Mouse (Mus musculus) adrenal gland, adult 18-20 months (tissue): ENCODE measurements around the gene Dlgap1. TPM values are rescaled to one million over a fixed set of nuclear protein-coding genes. Genes with fewer than 3 reads are reported as not detected.

Experiments
- DNase-seq, 2 experiments: peaks; one replicate each; pipeline ENCODE4 v3.0.0; 2021 to 2022; ENCODE audit warnings: low spot score in 2 of 2
- total RNA-seq, 2 experiments: library from RNA; stranded (reverse); gene quantifications; 1 replicate in 1 of 2; 2 replicates in 1 of 2; pipeline ENCODE4 v1.2.3; 2021

Gene Dlgap1
- total RNA-seq, 2 experiments from 2014 or later, result 21.6 to 40.4 TPM

DNA sequence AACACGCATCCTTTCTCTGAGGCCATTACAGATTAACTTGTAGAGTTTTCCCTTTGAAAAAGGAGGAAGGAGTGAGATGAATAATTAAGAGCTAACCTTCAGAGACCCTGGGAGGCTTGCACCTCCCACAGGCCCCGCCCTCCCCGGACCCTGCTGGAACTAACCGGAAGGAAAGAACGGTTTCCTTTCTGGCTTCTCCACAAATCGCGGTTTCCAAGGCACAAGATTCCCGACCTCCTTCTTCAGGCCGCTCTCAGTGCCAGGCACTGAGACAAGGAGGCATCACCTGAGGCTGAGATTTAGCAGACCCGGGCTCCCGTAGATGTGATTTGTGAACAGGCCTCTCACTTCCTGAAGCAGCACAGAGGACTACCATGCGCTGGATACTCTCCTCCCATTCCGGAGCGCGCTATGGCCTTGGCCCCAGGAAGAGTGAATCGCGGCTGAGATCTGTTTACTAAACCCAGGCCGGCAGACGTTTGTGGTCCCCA, 782.3 kb downstream of the Dlgap1 start:
- DNase-seq, result peak; percentile 57 to 62

DNA sequence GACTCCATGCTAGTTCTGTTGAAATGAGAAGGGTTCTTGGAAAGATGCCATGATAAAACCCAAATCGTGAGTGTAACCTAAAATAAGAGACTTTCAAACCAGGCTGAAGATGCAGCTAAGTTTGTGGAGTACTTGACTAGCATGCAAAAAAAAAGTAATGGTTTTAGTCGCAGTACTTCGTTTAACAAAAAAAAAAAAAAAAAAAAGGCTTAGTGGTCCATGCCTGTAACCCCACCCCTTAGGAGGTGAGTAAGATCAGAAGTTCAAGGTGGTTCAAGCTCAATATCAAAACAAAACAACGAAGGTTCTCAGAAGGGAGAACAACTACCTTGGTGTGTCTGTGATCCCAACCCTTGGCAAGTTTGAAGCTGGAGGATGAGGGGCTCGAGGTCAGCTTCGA, 782.8 kb downstream of the Dlgap1 start:
- DNase-seq, result no peak

DNA sequence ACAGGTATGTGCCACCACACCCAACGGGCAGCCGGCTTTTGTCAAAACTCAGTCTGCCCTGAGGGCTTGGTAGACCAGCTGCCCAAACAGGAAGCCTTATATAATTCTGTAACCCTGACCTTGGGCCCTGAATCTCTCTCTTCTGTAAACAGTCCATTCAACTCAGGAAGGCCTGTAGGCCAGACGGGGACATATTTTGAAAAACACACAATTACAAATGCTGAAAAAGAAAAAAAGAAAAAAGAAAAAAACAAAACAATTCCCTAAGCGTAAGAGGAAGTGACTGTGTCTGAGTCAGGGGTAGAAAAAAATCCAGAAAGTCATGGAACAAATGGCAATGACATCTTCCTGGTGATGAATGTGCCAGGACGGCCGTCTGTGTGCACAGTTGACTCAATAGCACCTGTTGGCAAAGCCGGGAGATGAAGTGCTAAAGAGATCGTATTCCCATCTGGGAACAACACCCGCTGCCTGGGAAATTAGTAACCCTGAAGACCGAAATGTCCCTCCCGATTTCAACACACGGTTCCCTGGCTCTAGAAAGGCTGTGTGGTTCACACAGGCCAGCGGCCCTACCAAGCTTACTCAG, 784.7 kb downstream of the Dlgap1 start:
- DNase-seq, result peak in 1 of 2 experiments; percentile 42

DNA sequence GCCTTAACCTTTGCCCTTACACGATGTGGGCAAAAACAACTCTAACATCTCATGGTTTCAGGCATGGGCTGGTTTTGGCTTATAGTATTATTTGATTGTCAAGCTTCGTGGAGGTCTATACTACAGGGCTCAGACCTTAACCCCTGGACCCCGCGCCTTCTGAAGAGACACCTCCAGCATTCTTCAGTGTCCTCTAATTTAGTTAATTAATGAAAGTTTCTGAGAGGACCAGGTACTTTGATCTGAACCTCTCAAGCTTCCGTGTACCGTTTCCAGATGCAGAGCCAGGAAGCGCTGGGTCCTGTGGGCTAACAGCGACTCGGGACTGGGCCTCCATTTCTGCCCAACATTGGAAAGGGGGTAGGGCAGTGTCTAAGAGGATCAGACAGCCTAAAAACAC, 785.2 kb downstream of the Dlgap1 start:
- no peak for DNase-seq

- peak in 1 of 2 experiments; percentile 8 for DNase-seq
Observed at GRCm38 (mm10) chr17:70754638-70755037, 785.8 kb downstream of the Dlgap1 start.

- DNase-seq, result peak; percentile 96 to 97
Observed at GRCm38 (mm10) chr17:70755039-70755668, 786.3 kb downstream of the Dlgap1 start.

DNA sequence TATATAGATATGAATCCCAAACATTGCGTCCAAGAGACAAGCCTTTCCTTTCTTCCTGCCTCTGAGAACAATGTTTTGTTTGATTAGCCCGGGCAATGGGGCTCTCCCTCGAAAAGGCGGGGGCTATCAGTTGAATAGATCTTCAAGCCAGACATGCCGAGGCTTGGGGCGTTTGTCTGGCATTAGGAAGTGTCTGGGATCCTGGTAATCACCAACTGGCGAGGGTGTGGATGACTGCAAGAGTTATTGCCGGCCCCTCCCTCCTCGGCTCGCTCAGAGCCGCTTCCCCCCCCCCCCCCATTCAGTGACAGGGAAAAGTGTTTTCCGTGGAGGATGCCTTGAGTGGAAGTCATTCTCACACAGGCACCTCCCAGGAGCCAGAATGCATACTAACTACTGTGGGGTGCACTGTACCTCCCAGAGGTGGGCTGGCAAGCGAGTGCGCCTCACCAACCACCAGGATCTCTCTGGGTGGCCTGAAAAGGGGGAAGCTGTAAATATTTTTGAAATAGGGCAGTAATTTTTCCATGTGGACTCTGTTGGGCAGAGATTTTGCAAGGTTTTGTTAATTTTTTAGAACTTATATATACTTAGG, 786.9 kb downstream of the Dlgap1 start:
- no peak for DNase-seq

GRCm38 (mm10) chr17:70762001-70762400, 793.1 kb downstream of the Dlgap1 start:
- no peak for DNase-seq

DNA sequence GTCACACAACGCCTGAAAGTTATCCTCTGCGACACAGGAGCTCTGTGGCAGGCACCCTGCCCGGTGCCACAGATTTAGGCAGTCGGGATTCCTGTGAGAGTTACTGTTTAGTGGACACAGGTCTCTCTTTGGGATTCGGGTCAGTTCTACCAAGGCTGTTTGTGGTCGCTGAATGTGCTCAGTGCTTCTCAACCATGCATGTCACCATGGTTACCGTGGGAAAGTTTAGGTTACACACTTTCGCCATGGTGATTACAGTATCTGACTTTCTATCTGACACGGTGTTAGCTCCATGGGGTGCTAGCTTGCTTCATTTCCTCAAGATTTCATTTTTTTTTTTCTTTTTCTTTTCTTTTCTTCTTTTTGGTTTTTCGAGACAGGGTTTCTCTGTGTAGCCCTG, 793.8 kb downstream of the Dlgap1 start:
- no peak for DNase-seq

- no peak for DNase-seq
Observed at GRCm38 (mm10) chr17:70765337-70765736, 796.5 kb downstream of the Dlgap1 start.

DNA sequence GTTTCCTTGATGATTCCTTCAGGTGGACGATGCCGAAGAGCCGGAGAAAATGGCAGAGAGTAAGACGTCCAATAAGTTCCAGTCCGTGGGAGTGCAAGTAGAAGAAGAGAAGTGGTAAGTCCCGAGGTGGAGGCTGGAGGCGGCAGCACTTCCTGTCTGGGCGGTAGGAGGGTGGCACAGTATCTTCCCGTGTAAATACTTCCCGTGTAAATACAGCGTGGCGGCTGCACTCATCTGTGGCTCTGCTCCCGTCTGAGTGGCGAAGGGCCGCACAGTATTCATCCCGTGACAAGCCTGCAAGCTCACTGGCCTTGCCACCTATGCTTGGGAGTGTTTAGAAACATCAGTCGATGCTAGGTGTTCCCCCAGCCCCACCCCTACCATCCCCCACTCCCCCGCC, 797.1 kb downstream of the Dlgap1 start:
- DNase-seq, result no peak

DNA sequence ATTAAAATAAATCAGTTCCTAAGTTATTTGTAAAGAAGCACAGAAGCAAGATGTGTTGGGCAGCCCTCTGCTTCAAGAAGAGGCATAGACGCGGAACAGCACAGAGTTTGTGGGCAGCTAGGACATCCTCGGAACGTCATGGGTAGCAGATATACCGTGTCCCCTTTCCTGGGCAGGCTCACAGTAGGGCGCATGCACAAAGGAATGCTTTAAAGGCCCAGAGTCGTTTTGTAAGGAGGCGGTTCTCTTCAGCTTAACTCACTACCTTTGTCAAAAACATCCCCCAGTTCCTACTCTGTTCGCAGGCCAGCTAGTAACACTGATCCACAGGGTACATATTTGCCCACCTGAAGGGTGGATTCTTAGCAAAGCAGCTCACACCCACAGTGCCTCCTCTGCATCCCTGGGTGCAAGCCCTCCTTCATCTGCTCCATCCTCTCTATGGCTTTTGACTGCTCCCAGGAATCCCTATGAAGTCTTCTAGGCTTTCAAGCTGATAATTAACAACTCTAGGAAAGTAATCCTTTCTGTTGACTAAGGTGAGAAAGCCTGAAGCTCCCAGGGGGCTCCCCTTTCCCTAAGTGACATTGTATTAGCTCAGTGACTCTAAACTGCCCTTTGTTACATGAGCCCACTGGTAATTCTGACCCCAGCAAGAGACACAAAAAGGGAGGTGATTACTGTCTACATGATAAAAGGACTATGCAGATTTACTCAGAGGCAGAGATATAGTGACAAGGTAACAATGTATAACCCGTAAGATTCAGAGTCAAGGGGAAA, 803.4 kb downstream of the Dlgap1 start:
- DNase-seq, result no peak

DNA sequence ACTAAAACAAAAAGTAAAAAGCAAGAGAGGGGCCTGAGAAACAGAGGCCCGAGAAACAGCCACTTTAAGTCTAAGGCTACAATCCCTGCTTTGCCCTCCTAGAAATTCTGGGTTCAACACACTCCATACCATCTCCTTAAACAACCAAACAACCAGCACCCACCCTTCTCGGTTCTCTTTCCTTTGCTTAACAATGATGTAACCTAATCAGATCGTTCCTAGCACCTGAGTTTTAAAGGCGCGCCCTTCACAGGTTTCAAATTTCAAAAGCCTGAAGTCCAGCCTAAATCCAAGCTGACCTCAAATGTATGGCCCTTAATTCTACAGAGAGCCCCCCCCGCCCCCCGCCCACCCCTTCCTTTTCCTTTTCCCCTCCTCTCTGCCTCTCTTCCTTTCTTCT, 810.9 kb downstream of the Dlgap1 start:
- no peak for DNase-seq

DNA sequence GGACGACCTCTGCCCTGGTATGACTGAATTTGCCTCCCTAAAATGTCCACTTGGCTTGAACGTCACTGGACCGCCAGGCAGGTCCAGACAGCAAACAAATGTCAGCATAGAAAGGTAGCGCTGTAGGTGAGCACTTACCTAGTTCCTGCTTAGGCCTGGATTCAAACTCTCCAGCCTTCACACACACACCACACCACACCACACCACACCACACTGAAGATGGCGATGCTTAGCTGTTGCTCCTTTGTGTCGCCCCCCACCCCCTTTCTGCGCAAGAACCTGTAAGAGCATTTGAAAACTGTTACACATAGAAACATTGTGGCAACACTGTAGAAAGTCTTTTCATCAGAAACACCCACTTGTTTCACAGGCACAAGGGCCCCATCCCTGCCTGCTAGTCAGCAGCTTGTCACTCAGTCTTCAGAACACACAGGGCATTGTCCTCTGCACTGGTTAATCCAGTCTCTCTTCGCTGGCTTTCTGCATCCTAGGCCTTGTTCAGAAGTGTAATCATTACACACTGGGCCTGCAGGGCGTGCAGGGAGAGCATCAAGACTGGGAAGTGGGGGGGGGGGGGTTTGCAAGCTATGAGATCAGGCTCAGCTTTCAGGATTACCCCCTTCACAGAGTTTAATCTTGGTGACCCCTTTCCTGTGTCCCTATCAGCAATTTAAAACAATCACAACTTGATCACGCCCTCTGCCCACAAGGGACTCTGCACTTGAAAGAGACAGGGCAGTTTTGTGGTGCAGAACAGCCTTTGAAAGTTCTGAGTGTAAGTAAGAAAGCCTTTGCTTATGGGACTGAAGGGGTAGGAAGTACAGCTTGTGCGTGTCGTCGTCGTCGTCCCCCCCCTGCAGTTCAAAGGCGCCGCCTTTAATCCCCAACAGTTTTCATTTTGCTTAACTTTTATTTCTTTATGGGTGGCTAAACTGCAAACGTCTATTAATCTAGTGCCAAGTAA, 812.1 kb downstream of the Dlgap1 start:
- no peak for DNase-seq

GRCm38 (mm10) chr17:70783273-70783672, 814.4 kb downstream of the Dlgap1 start:
- no peak for DNase-seq

DNA sequence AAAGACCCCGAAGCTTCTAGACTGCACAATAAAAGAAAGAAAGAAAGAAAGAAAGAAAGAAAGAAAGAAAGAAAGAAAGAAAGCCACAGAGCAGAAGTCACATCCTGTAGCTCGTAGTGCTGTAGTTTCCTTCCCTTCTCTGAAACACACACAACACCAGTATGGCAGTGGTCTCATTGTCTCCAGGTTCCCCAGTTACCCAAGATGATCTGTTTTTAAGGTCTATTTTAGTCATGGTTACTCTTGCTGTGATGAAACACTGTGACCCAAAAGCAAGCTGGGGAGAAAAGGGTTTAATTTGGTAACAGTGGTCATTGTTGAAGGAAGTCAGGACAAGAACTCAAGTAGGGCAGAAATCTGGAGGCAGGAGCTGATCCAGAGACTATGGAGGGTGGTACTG, 818.5 kb downstream of the Dlgap1 start:
- no peak for DNase-seq

DNA sequence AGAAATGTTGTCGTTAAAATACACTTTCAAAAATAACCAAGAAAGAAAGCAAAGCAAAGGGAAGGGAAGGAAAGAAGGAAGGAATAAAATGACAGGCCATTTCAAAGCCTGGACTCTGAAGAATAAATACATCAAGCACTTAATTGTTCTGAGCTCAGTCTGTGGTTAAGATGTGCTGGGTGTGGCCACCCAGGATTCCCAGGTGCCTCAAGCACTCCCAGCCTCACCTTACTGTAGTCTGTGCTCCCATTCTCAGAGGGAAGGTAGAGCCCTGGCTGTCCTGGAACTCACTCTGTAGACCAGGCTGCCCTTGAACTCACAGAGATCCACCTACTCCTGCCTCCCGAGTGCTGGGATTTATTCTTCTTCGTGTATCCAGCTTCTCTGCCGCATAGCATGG, 821.9 kb downstream of the Dlgap1 start:
- no peak for DNase-seq

DNA sequence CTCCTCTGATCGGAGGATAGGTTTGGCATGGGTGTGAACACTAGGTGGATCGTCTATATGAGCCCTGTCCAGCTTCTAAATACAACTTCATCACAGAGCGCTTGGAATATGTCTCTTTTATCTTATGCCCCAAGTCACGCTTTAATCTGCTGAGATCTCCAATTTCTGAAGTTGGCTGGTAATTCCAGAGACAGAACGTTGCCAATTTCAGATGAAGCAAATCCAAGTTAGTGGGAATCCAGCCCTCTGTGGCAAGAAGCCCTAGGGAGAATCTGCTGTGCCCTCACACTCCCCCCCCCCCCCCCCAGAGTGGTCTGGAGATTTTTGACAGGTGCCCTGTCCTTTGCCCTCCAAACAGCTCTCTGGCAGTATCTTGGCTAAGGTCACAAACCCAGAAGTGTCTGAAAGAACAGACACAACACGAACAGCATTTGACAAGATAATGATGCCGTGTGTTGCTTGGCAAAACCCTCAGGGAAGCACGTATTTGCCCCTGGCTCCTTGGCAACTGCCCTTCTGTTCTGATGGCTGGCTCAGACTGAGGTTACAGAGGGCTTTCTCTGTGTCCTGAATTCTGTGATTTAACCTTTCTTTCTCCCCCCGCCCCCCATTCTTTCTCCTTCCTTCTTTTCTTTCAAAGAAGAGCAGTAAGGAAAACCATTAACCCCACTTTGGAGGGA, 822.9 kb downstream of the Dlgap1 start:
- no peak for DNase-seq

DNA sequence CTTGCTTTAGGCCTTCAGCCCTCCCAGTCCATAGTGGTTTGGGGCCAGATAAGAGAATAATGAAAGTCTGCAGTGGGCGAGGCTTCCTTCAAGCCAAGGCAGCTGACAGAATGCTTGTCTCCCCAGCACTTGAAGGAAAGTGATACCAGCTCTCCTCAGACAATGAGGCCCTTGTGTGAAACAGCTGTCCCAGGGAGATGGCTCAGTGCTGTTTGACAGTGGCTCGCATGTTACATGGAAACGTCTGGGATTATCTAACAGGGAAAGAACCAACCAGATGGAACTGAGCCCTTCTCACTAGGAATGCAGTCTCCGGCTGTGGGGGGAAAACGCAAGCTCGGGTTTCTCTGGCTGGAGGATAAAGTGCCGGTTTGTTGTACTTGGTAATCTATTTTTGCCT, 825.4 kb downstream of the Dlgap1 start:
- no peak for DNase-seq

GRCm38 (mm10) chr17:70794722-70795121, 825.8 kb downstream of the Dlgap1 start:
- DNase-seq, result no peak
